Mouse (Mus musculus) olfactory bulb, adult 2 months (tissue): Measurements from ENCODE around the gene Myl6.

Experiments used
- CTCF ChIP-seq: fragments of 200-500 bp; IDR thresholded peaks from 2 replicates; pipeline ENCODE4 v1.5.1; 2012; ENCODE audit warnings: low read depth, mild to moderate bottlenecking, low read length, moderate library complexity; ENCODE audit not compliant: insufficient read depth
- POLR2A ChIP-seq: fragments of 200-500 bp; IDR thresholded peaks from 2 replicates; pipeline ENCODE4 v1.6.1; 2012; ENCODE audit warnings: mild to moderate bottlenecking, low read depth, low read length, moderate library complexity; ENCODE audit not compliant: insufficient read depth

GRCm38 (mm10) chr10:128451014-128451413 lies 42.9 kb downstream of the Myl6 start:
- no peak for TF ChIP-seq CTCF
- TF ChIP-seq POLR2A, result no peak
